Mouse (Mus musculus): Measurements from ENCODE around the gene Polg.
A peak's percentile ranks its signal among the peaks of the same experiment; 100 is the strongest.

The Polg gene

GRCm38 (mm10) chr7:79466053-79466901 lies at the start of gene Polg:
Gene Polg, minus strand, starts transcription at chr7:79466362.
- peak; percentile 97 for DNase-seq

- no peak for DNase-seq
Observed at GRCm38 (mm10) chr7:79515861-79516260, 49.7 kb upstream of the Polg start.

DNA sequence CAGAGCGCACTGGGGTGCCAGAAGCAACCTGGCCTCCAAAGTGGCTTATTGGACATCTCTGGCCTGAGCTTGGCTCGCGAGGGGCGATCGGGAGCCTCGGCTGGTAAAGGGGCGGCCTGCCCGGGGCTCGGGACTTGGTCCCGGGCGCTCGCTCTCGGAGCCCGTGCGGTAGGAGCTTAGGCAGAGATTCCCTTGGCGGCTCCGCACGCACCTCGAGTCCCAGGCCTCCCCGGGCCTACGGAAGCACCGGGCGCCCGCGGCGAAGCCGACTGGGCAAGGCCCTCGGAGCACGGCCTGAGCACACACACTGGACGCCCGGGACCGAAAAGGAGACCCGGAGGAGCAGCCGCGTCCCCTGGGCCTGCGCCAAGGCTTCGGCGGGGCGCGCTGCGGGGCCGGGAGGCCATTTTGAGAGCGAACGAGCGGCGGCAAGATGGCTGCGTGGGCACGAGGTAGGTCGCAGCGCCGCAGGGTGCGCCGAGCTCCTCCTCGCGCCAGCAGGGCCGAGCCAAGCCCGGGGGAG lies 49.1 kb upstream of the Polg start:
- no peak for DNase-seq

DNA sequence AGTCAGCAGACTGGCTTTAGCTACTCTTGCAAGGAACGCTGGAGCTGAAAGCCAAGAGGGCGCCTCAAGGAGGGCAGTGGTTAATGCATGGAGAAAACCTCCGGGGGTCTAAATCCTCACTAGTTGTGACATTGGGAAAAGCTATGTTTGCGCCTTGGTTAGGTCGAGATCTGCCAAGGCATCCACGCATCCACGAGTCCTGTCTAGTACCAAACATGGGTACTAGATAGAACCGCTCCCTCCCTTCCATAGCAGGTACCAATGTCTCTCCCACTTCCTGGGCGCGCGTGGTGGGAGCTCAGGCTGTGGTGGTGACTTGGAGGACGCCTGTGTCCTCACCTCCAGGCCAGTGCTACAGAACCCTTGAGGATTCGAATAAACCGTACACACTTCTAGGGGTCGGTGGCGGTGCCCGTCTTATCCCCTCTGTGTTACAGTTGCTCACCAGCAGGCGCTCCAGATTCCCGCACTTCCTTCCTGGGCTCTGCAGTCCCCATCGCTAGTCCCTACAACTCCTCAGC lies 48.3 kb upstream of the Polg start:
- no peak for DNase-seq

DNA sequence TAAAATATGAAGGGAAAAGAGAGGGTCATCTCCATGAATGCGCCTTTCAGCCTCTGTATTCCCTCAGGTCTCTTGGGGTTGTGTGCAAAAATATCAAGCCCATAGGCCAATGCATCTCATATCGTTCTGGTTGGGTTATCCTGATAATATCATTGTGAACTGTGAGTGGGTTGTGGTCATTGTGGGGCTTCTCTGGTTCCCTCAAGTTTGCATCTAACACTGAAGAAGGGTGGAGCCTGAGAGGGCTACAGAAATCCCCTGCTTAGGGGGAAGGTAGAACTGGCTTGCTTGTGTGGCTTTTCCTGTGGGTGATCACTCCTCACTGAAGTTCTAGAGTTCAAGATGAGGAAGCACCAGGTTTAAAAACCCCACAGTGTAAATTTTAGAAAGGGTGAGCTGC lies 47.3 kb upstream of the Polg start:
- DNase-seq, result no peak

- DNase-seq, result no peak
Observed at GRCm38 (mm10) chr7:79512496-79512895, 46.3 kb upstream of the Polg start.

- no peak for DNase-seq
Observed at GRCm38 (mm10) chr7:79511656-79512055, 45.5 kb upstream of the Polg start.

GRCm38 (mm10) chr7:79511181-79511580 lies 45.0 kb upstream of the Polg start:
- DNase-seq, result no peak

DNA sequence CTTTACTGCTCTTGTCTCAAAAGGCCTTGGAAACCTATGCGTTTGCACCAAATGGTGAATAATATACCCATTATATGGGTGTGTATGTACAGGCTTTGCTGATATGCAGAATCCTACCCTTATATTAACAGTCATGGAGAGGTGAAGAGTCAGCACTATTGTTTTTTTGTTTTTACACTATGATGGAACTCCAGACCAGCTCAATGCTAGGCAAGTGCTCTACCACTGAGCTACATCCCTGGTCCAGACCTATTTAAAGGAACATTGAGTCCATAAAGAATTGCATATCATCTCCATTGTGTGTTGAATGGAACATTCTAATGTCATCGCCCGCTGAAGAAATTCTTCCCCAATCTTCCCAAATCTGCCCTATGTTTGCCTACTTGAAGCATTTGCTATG lies 44.5 kb upstream of the Polg start:
- DNase-seq, result no peak

DNA sequence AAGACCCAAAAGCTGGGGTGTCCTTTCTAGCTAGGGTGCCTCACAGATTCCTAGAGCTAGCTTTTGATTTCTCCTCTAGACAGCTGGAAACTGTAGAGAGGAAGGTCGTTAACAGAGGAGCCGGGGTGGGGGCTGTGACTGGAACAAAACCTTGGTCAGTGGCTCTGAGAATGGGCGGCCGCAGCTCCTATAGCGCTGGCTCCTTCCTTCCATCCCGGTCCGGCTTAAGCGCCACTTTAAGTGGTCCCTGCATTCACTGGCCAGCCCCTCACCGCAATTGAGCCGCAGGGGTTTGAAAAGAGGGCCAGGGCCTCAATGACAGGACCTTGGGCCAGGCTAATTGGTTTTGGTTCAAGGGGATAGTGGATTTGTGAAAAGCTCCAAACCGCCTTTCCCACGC lies 43.5 kb upstream of the Polg start:
- no peak for DNase-seq

DNA sequence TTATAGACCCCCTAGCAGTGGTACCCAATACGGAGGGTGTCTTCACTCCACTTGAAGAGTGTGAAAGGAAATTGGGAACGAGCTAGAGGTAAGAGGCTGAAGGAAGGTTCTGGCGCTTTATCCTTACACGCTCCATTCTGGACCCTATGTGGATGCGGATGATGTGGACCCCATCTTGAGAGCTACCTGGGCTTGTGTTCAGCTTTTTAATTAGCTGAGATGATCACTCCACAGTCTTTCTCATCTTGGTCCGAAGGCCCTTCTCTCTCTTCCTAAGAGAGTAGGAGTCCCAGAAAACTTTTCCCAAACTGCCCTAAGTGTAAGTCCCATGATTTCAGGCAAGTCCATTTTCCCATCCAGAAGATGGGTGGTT lies 43.1 kb upstream of the Polg start:
- DNase-seq, result no peak

- no peak for DNase-seq
Observed at GRCm38 (mm10) chr7:79508280-79509234, 42.4 kb upstream of the Polg start.

GRCm38 (mm10) chr7:79507756-79508155 lies 41.6 kb upstream of the Polg start:
- no peak for DNase-seq

- DNase-seq, result no peak
Observed at GRCm38 (mm10) chr7:79507101-79507705, 41.0 kb upstream of the Polg start.

DNA sequence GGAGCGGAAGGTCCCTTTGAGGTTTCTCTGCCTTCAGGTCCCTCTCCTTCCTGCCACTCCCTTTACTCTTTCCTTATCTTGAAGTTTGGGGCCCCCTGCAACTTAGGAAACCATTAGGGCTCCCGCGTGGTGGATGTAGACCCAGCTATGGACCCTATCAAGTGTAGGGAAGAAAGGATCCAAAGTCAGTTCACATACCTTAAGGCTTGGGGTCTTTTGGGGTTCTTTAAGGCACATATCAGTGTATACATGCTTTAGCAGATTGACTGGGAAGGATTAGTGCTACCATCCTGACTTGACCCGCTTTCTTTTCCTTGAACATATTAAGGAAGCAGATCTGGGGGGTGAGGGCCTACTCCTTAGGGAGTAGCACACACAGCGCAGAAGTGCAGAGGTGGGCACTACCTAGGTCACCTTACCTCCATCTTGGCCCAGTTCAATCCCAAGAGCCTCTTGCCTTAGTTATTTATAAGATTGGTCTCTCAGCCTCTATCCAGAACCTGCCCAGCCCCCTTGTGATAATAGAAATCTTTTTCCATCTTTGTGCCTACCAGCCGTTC lies 40.4 kb upstream of the Polg start:
- no peak for DNase-seq

GRCm38 (mm10) chr7:79505876-79506530 lies 39.8 kb upstream of the Polg start:
- no peak for DNase-seq

GRCm38 (mm10) chr7:79505376-79505775 lies 39.2 kb upstream of the Polg start:
- no peak for DNase-seq

DNA sequence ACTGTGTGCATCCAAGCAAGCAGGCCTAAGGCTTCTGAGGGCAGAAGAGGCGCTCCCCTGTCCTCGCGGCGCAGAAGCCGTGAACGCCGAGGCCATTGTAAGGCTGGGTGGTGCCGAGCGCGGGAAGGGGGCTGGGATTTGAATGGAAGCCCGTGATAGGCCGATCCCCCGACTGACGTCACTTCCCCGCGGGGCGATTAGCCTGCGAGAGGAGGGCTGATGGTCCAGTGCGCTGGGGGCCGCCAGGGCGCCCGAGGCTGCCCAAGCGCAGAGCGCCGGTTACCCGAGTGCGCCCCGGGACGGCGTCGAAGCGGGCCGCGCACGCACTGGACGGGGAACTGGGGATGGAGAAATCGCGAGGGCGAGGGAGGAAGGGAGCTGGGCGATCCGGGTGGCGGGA lies 38.6 kb upstream of the Polg start:
- peak; percentile 27 for DNase-seq

- no peak for DNase-seq
Observed at GRCm38 (mm10) chr7:79503656-79504250, 37.6 kb upstream of the Polg start.

GRCm38 (mm10) chr7:79503103-79503455 lies 36.9 kb upstream of the Polg start:
- no peak for DNase-seq
